Mouse (Mus musculus): ENCODE data around the gene Rhot1. TPM values are rescaled to one million over a fixed set of nuclear protein-coding genes. Genes with fewer than 3 reads are reported as not detected.
"Not testable (repeated sequence)": the region's sequence is repeated elsewhere in the genome, so short reads cannot be mapped to it uniquely, and the experiment has no call there.

The Rhot1 gene
- polyA plus RNA-seq, 1 experiment from 2014 or later = 57.0 TPM

DNA sequence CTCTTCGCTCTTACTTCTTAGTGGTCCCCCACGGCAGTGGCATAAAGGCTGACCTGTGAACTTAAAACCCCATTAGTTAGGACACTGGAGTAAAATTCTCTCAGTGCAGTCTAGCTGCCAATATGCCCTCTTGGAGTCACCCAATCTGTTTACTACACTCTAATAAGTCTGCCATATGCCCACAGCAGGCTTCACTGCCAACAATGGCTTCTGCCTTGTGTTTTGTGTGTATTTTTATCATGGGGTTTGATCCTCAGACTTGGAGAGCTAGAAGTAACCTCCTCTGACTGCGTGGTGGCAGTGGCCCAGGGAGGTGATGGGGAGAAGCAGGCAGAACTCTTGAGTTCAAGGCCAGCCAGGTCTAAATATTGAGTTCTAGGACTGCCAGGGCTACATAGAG is 4.8 kb upstream of the Rhot1 start:
- H3K27ac ChIP-seq = no peak overlapping the region
- 79% methylated on average over 3 of the region's 3 CpGs for WGBS
- 0 out of 2 replicates have a peak, but pooled peaks cover 6% of the 10 kb centered on the region for H3K4me1 ChIP-seq
- no peaks in the 10 kb centered on the region for H3K9me3 ChIP-seq
- no peak for DNase-seq (ENCODE audit: low spot score)
- no peak overlapping the region for H3K4me3 ChIP-seq
- peaks cover 6% of the 10 kb centered on the region; the same call in 1 of the 2 replicates for H3K36me3 ChIP-seq
- H3K27me3 ChIP-seq (ENCODE audit: insufficient read depth, poor library complexity, severe bottlenecking) = no peaks in the 10 kb centered on the region

GRCm38 (mm10) chr11:80204941-80205340 is 3.9 kb upstream of the Rhot1 start:
- Histone ChIP-seq H3K36me3 (no peaks in the 10 kb centered on the region), H3K4me1 (peaks cover 7% of the 10 kb centered on the region; the same call in 1 of the 2 replicates), H3K9me3 (no peaks in the 10 kb centered on the region), H3K27me3 (ENCODE audit: insufficient read depth, poor library complexity, severe bottlenecking) (no peaks in the 10 kb centered on the region), H3K27ac (no peak overlapping the region), H3K4me3 (no peak overlapping the region)
- DNase-seq (ENCODE audit: low spot score) = no peak
- WGBS = 59% methylated on average over 5 of the region's 5 CpGs

DNA sequence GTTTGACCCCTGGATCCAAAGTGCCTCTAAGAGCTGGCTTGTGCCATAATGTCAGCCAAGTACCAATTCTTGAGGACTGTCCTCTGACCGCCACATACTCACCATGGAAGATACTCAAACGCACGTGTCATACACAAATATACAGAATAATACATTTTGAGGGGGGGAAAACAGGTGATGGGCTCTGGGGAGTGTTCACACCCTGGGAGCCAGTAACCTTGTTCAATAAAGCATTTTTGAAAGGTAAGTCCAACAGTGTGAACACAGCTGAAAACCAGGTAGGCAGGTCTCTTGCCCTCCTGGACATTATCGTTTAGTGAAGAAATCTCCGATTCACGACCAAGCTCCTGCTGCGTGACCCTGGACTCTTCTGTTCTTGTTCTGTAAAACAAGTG is 357 bp upstream of the Rhot1 start:
- Histone ChIP-seq H3K36me3 (peaks cover 8% of the 10 kb centered on the region; the same call in 1 of the 2 replicates), H3K4me3 (peak overlapping the region; percentile 96)
- 34% methylated on average over 7 of the region's 7 CpGs for WGBS

DNA sequence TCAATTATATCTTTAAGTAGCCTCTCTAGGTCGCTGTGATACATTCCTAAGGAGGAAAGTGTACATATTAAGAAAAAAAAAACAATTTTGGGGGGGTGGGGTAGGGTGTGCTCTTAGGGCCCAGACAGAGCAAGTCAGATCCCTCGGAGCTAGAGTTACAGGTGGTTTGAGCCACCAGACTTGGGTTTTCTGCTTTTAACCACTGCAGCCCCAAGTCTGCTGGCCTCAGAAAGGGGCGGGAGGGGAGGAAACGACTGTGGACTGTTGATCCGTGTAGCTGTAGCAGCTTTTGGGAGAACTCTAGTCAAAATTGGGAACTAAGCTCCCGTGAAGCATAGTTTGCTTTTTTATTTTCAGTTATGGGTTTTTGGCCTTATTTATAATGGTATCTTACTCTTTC is 1.5 kb downstream of the Rhot1 start:
- H3K4me1 ChIP-seq = peaks cover 14% of the 10 kb centered on the region

More for the DNA sequence above, 357 bp upstream of the Rhot1 start:
- no peak for DNase-seq (ENCODE audit: low spot score)
- no peaks in the 10 kb centered on the region for H3K9me3 ChIP-seq
- H3K4me1 ChIP-seq = peaks cover 14% of the 10 kb centered on the region
- H3K27me3 ChIP-seq (ENCODE audit: insufficient read depth, poor library complexity, severe bottlenecking) = no peaks in the 10 kb centered on the region
- H3K27ac ChIP-seq = peak overlapping the region; percentile 95; the same call in 1 of the 2 replicates

DNA sequence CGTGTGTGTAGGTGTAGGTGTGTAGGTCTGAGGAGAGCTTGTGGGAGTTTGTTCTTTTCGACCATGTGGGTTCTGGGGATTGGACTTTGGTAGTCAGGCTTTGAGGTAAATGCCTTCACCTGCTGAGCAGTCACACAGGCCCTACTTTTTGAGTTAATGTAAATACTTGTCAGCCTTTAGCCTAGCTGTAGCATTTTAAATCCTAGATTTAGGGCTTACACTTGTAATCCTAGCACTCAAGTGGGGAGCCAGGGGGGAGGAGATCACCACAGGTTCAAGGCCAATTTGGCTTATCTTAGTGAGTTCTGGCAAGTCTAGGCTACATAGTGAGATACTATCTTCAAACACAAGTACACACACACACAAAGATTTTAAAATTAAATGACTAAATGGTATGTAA is 3.5 kb downstream of the Rhot1 start:
- no peaks in the 10 kb centered on the region for H3K9me3 ChIP-seq
- no peak overlapping the region for H3K27ac ChIP-seq
- no peak overlapping the region for H3K4me3 ChIP-seq
- DNase-seq (ENCODE audit: low spot score) = no peak
- H3K4me1 ChIP-seq = peaks cover 14% of the 10 kb centered on the region
- H3K36me3 ChIP-seq = peaks cover 27% of the 10 kb centered on the region
- 95% methylated on average over 2 of the region's 2 CpGs for WGBS
- no peaks in the 10 kb centered on the region for H3K27me3 ChIP-seq (ENCODE audit: insufficient read depth, poor library complexity, severe bottlenecking)

More for the DNA sequence above, 1.5 kb downstream of the Rhot1 start:
- DNase-seq (ENCODE audit: low spot score) = no peak
- Histone ChIP-seq H3K4me3 (peak overlapping the region; percentile 96), H3K9me3 (no peaks in the 10 kb centered on the region), H3K36me3 (peaks cover 21% of the 10 kb centered on the region), H3K27ac (no peak overlapping the region), H3K27me3 (ENCODE audit: insufficient read depth, poor library complexity, severe bottlenecking) (no peaks in the 10 kb centered on the region)
- WGBS = 52% methylated on average over 6 of the region's 6 CpGs

DNA sequence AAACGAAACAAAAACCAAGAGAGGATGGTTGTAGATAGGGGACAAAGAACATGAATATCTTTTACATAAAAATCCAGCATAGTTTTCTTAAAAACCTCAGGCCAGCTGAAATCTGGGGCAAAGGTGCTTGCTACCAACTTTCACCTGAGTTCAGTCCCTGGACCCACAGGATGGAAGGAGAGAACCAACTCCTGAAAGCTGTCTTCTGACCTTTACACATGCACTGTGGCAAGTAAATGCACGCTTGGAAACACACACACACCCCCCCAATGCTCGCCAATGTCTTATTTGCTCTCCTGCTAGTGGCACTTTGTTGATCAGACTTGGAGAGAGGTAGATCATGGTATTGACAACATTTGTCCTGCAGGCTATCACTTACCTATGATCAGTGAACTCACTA is 6.5 kb downstream of the Rhot1 start:
- 86% methylated on average over 3 of the region's 3 CpGs for WGBS

DNA sequence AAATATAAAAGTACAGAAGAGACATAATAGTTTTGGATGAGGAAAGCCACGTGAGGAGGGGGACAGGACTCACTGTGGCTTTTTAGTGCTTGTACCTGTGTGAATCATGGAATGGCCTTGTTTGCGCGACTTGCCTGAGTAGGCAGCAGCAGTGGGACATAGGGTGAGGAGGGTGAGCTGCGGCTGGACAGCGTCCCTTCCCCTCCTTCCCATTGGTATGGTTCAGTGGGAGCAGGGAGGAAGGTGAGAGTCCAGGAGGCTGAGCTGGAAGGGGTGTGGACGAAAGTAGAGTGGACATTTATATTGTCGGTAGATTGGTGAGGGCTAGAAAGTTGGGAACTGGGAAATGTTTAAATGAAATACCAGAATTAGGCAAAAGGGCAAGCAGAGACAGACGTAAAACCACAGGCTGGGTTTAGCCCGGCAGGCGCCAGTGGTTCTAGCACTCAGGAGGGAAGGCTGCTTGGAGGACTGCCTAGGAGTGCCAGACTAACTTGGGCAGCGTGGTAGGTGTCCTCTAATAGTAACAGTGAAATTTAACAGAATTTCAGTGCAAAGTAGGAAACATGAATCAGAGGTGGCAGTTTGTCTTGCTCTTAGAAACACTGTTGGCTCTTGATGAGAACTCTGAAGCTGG is 10.0 kb downstream of the Rhot1 start:
- peaks cover 49% of the 10 kb centered on the region for H3K36me3 ChIP-seq

More for the DNA sequence above, 6.5 kb downstream of the Rhot1 start:
- no peaks in the 10 kb centered on the region for H3K27me3 ChIP-seq (ENCODE audit: insufficient read depth, poor library complexity, severe bottlenecking)
- H3K9me3 ChIP-seq = no peaks in the 10 kb centered on the region
- H3K4me3 ChIP-seq = no peak overlapping the region
- H3K27ac ChIP-seq = no peak overlapping the region
- H3K4me1 ChIP-seq = peaks cover 4% of the 10 kb centered on the region
- DNase-seq (ENCODE audit: low spot score) = no peak
- H3K36me3 ChIP-seq = peaks cover 32% of the 10 kb centered on the region

GRCm38 (mm10) chr11:80230066-80230465 is 21.2 kb downstream of the Rhot1 start:
- H3K27me3 ChIP-seq (ENCODE audit: insufficient read depth, poor library complexity, severe bottlenecking); H3K9me3 ChIP-seq; H3K27ac ChIP-seq; H3K4me1 ChIP-seq; H3K4me3 ChIP-seq; DNase-seq (ENCODE audit: low spot score): not testable (repeated sequence)
- peaks cover 67% of the 10 kb centered on the region for H3K36me3 ChIP-seq
- 87% methylated on average over 5 of the region's 5 CpGs for WGBS

More for the DNA sequence above, 10.0 kb downstream of the Rhot1 start:
- Histone ChIP-seq H3K4me3 (no peak overlapping the region), H3K9me3 (no peaks in the 10 kb centered on the region), H3K27ac (no peak overlapping the region), H3K4me1 (no peaks in the 10 kb centered on the region), H3K27me3 (ENCODE audit: insufficient read depth, poor library complexity, severe bottlenecking) (no peaks in the 10 kb centered on the region)
- WGBS = 82% methylated on average over 11 of the region's 11 CpGs
- DNase-seq (ENCODE audit: low spot score) = no peak

DNA sequence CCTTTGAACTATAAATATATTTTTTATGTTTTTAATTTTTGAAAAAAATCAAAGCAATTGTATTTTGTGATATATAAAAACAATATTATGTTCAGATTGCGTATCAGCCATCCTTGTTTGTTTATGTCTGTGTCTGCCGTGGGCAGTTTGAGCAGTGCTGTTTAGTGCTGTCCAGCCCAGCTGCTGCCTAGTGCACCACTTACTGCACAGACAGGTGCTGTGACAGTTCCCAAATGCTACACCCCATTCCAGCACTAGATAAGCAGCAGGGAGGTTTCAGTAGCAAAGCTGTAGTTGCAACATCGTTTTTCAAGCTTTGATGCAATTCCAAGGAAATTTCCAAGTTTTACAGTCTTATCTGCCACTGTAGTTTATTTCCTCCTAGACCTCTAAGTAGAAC is 28.5 kb downstream of the Rhot1 start:
- no peak overlapping the region for H3K27ac ChIP-seq
- WGBS = 75% methylated on average over 3 of the region's 3 CpGs
- H3K9me3 ChIP-seq = no peaks in the 10 kb centered on the region
- H3K4me1 ChIP-seq = no peaks in the 10 kb centered on the region
- no peak overlapping the region for H3K4me3 ChIP-seq
- no peak for DNase-seq (ENCODE audit: low spot score)
- H3K27me3 ChIP-seq (ENCODE audit: insufficient read depth, poor library complexity, severe bottlenecking) = no peaks in the 10 kb centered on the region
- peaks cover 54% of the 10 kb centered on the region for H3K36me3 ChIP-seq

- Histone ChIP-seq H3K4me3 (no peak overlapping the region), H3K27me3 (ENCODE audit: insufficient read depth, poor library complexity, severe bottlenecking) (no peaks in the 10 kb centered on the region), H3K9me3 (no peaks in the 10 kb centered on the region), H3K27ac (no peak overlapping the region), H3K36me3 (peaks cover 53% of the 10 kb centered on the region), H3K4me1 (no peaks in the 10 kb centered on the region)
- 59% methylated on average over 4 of the region's 4 CpGs for WGBS
- no peak for DNase-seq (ENCODE audit: low spot score)
These were observed 29.5 kb downstream of the Rhot1 start for GRCm38 (mm10) chr11:80238306-80238705.

- DNase-seq (ENCODE audit: low spot score) = no peak
- H3K27ac ChIP-seq = no peak overlapping the region
- H3K27me3 ChIP-seq (ENCODE audit: insufficient read depth, poor library complexity, severe bottlenecking) = no peaks in the 10 kb centered on the region
- peaks cover 97% of the 10 kb centered on the region for H3K36me3 ChIP-seq
- H3K4me3 ChIP-seq = no peak overlapping the region
- H3K4me1 ChIP-seq = no peaks in the 10 kb centered on the region
- H3K9me3 ChIP-seq = no peaks in the 10 kb centered on the region
These were observed 38.2 kb downstream of the Rhot1 start for GRCm38 (mm10) chr11:80247026-80247425.

DNA sequence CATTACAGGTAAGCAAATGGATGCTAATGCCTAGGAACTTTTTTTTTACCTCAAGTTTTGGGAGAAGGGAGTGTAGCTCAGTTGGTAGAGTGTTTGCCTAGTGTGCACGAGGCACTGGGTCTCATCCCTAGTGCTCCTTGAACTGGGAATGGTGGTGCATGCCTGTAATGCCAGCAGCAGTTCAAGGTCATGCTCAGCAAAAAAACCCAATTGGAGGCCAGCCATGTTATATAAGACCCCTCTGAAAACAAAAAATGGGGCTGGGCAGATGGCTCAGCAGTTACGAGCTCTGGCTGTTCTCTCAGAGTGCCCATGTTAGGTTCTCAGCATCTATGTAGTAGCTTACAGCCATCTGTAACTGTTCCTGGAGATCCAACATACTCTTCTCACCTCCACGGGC is 39.7 kb downstream of the Rhot1 start:
- H3K36me3 ChIP-seq = peaks cover 90% of the 10 kb centered on the region
- no peak overlapping the region for H3K4me3 ChIP-seq
- 93% methylated on average over 3 of the region's 3 CpGs for WGBS
- H3K27me3 ChIP-seq (ENCODE audit: insufficient read depth, poor library complexity, severe bottlenecking) = no peaks in the 10 kb centered on the region
- H3K4me1 ChIP-seq = no peaks in the 10 kb centered on the region
- no peak for DNase-seq (ENCODE audit: low spot score)
- no peak overlapping the region for H3K27ac ChIP-seq
- no peaks in the 10 kb centered on the region for H3K9me3 ChIP-seq

GRCm38 (mm10) chr11:80264137-80264536 is 55.3 kb downstream of the Rhot1 start:
- Histone ChIP-seq H3K9me3 (no peaks in the 10 kb centered on the region), H3K4me1 (0 out of 2 replicates have a peak, but pooled peaks cover 3% of the 10 kb centered on the region), H3K27me3 (ENCODE audit: insufficient read depth, poor library complexity, severe bottlenecking) (no peaks in the 10 kb centered on the region), H3K4me3 (no peak overlapping the region), H3K27ac (no peak overlapping the region), H3K36me3 (peaks cover 69% of the 10 kb centered on the region)
- WGBS = 77% methylated on average over 8 of the region's 8 CpGs
- DNase-seq (ENCODE audit: low spot score) = no peak

DNA sequence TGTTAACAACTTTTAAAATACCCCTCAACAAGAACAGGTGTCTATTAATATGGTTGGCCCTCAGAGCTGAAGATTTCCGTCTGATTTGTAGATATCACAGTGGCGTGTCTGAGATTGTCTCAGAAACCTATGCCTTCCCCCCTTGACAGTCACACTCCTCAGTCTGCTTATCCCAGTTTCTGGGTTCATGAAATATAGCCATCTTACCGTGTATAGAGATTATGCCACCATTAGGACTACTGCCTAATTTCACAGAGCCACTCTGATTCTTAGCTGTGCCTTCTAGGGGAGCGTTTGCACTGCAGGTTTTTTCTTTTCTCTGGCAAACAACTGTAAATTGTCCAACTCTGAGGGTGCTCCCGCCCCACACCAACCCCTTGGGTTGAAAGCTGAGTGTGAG is 62.3 kb downstream of the Rhot1 start:
- WGBS = 83% methylated on average over 5 of the region's 5 CpGs
- Histone ChIP-seq H3K4me3 (no peak overlapping the region), H3K36me3 (peaks cover 14% of the 10 kb centered on the region), H3K9me3 (no peaks in the 10 kb centered on the region), H3K27me3 (ENCODE audit: insufficient read depth, poor library complexity, severe bottlenecking) (no peaks in the 10 kb centered on the region), H3K27ac (no peak overlapping the region), H3K4me1 (no peaks in the 10 kb centered on the region)
- no peak for DNase-seq (ENCODE audit: low spot score)

Data from heart, embryonic 10.5 days (tissue).